Mouse (Mus musculus): Measurements from ENCODE around the gene Zfp706. TPM values are rescaled to one million over a fixed set of nuclear protein-coding genes. Genes with fewer than 3 reads are reported as not detected.

The Zfp706 gene
- polyA plus RNA-seq (2017; shearing (Covaris generic)): 256 TPM

GRCm38 (mm10) chr15:37007233-37007958 is at the start of gene Zfp706:
Zfp706 (minus strand) TSS chr15:37007773.

